Mouse (Mus musculus) cerebellum, adult 2 months (tissue): ENCODE measurements around the gene Whamm. TPM values are rescaled to one million over a fixed set of nuclear protein-coding genes. Genes with fewer than 3 reads are reported as not detected.

ENCODE experiments used
- DNase-seq, 2 experiments: peaks; one replicate each; pipeline ENCODE4 v3.0.0; 2021
- H3K27ac ChIP-seq: fragments of 200-500 bp; 2 replicates; pipeline ENCODE4 v1.5.1; 2012; ENCODE audit warnings: low read length, control low read depth, inconsistent platforms; ENCODE audit not compliant: insufficient read depth
- H3K27me3 ChIP-seq: fragments of 200-500 bp; 2 replicates; pipeline ENCODE4 v1.6.1; 2012; ENCODE audit warnings: inconsistent platforms, mild to moderate bottlenecking, low read length, moderate library complexity; ENCODE audit not compliant: control insufficient read depth, insufficient read depth
- H3K4me1 ChIP-seq: fragments of 200-500 bp; 2 replicates; pipeline ENCODE4 v1.6.1; 2011; ENCODE audit warnings: low read length; ENCODE audit not compliant: control insufficient read depth, insufficient read depth
- H3K4me3 ChIP-seq: fragments of 200-500 bp; replicated peaks from 2 replicates; pipeline ENCODE3; 2011; ENCODE audit warnings: mild to moderate bottlenecking, low read depth, low read length, control low read depth; ENCODE audit not compliant: insufficient read depth
- CTCF ChIP-seq: fragments of 200-500 bp; IDR thresholded peaks from 2 replicates; pipeline ENCODE4 v1.5.1; 2011; ENCODE audit warnings: low read depth, mild to moderate bottlenecking, control low read depth, low read length, moderate library complexity, borderline replicate concordance; ENCODE audit not compliant: insufficient read depth
- POLR2A ChIP-seq: fragments of 200-500 bp; IDR thresholded peaks from 2 replicates; pipeline ENCODE4 v1.6.1; 2011; ENCODE audit warnings: low read length, control low read depth, borderline replicate concordance; ENCODE audit not compliant: insufficient read depth
- WGBS: fragments of 180-500 bp; shearing (Covaris S2); methylation state at CpG from one replicate; pipeline ENCODE4 v1.1.7; 2018; 5-methylcytosine and 5-hydroxymethylcytosine counted together
- polyA plus RNA-seq: library from polyadenylated mRNA; depleted of rRNA; stranded (reverse); fragments of >200 nt; gene quantifications from 2 replicates; pipeline ENCODE4 v1.2.3, GENCODE M21; 2012

Whamm gene
- polyA plus RNA-seq, 1 experiment, result 28.6 TPM

DNA sequence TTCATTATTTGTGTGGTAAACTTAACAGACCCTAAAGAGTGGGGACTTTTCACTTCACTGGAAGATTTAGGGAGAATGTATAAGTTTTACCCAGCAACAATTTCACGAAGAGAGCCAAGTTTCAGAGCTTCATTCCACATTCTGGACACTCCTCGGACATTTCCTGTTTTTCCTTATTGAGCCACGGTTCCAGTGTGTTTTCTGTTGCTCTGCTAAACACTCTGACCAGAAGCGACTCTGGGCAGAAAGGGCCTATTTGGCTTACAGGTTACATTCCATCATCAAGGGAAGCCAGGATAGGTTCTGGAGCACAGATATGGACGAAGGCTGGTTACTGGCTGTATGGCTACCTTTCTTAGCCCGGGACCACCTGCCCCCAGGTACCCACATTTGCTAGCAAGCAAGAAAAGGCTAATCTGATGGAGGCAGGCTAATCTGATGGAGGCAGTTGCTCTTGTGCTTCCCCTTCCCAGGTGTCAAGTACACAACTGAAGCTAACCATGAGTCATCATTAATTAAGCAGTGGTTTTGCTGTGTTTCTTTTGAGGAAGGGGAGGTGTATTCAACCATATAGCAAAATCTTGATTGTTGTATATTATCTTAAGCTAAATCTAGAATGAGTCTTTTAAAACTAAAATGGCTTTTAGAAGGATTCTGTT lies 1.7 kb downstream of the Whamm start:
- H3K4me1 ChIP-seq, result peaks cover 11% of the 10 kb centered on the region
- H3K4me3 ChIP-seq, result peak overlapping the region; percentile 31
- no peaks in the 10 kb centered on the region for H3K27me3 ChIP-seq
- H3K27ac ChIP-seq, result no peak overlapping the region
- 44% methylated on average over 6 of the region's 6 CpGs for WGBS
- no peak for DNase-seq
- no peak for TF ChIP-seq CTCF
- TF ChIP-seq POLR2A, result no peak

DNA sequence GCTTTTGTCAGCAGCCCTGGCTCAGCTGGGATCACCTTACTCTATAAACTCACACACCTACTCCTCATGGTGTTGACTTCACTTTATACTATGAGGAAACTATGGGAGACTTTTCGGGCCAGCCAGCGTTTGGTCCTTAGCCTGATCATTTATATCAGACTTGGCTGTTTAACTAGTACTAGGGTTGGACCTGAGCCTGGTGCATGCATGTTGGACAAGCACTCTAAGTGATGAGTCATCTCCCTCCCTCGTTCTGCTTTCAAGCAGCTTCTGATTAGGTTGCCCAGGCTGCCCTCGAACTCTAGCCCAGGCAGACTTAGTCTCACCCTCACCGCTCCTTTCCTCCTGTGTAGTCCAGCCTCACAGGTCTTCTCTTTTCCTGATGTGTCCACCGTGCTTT lies 2.3 kb downstream of the Whamm start:
- peaks cover 11% of the 10 kb centered on the region for H3K4me1 ChIP-seq
- peak in 1 of 2 experiments; percentile 68 for DNase-seq
- TF ChIP-seq CTCF, result no peak
- TF ChIP-seq POLR2A, result no peak
- WGBS, result 39% methylated on average over 6 of the region's 6 CpGs
- no peaks in the 10 kb centered on the region for H3K27me3 ChIP-seq
- no peak overlapping the region for H3K27ac ChIP-seq
- H3K4me3 ChIP-seq, result no peak overlapping the region

DNA sequence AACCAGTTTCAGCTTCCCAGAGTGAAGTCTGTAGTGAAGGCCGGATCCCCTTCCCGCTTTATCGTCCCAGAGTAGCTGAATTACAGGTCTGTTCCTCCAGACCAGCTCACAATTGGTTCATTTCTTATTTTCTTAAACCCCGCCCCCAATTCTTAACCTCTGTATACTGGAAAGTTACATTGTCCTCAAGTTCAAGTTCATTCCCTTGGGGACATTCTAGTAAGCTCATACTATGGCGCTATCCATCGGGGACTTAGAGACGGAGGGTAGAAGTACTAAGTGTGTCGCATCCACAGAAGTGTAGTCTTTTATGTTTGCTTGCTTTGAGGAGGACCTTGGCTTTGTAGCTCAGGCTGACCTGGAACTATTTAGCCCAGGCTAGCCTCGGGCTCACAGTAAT lies 2.8 kb downstream of the Whamm start:
- H3K27ac ChIP-seq, result no peak overlapping the region
- H3K27me3 ChIP-seq, result no peaks in the 10 kb centered on the region
- H3K4me1 ChIP-seq, result peaks cover 11% of the 10 kb centered on the region
- no peak overlapping the region for H3K4me3 ChIP-seq
- WGBS, result 94% methylated on average over 9 of the region's 9 CpGs
- TF ChIP-seq POLR2A (no peak), CTCF (no peak)
- DNase-seq, result no peak

DNA sequence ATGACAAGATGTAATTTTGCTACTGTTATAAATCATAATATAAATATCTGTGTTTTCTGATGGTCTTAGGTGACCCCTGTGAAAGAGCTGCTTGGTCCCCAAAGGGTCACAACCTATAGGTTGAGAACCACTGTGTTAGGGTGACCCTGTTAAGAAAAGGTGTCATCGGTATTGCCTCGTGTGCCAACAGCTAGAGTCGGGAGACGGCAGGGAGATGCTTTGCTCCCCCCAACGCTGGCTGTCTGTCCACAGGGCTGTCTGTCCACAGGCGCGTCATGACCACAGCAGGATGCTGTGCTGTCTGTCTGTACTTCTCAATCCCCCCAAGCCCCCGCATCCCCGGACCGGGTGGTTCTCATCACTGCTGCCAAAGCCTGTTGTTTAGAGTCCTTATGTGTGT lies 4.5 kb downstream of the Whamm start:
- no peak for TF ChIP-seq POLR2A
- no peak for TF ChIP-seq CTCF
- Histone ChIP-seq H3K4me3 (no peak overlapping the region), H3K27me3 (no peaks in the 10 kb centered on the region), H3K4me1 (peaks cover 11% of the 10 kb centered on the region), H3K27ac (no peak overlapping the region)
- 79% methylated on average over 10 of the region's 10 CpGs for WGBS
- DNase-seq, result no peak

DNA sequence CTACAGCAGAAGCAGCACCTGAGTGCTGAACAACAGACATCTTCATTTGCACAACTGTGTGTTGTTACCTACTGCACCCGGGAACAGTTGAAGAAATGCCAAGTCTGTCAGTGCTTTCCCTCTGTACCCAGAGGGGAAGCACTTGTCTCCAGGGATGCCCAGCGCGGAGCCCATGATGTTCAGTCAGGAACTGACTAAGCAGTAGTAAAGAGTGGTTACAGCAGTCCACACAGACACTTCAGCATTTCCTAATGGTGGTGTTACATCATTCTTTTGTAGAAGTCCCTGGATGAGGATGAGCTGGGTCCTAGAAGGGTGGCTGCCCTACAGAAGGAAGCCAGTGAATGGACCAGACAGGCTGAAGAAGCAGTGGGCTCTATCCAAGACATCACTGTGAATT lies 6.8 kb downstream of the Whamm start:
- Histone ChIP-seq H3K27me3 (no peaks in the 10 kb centered on the region), H3K27ac (no peak overlapping the region), H3K4me3 (no peak overlapping the region), H3K4me1 (peaks cover 6% of the 10 kb centered on the region)
- TF ChIP-seq CTCF, result no peak
- no peak for TF ChIP-seq POLR2A
- 88% methylated on average over 3 of the region's 3 CpGs for WGBS
- DNase-seq, result no peak

DNA sequence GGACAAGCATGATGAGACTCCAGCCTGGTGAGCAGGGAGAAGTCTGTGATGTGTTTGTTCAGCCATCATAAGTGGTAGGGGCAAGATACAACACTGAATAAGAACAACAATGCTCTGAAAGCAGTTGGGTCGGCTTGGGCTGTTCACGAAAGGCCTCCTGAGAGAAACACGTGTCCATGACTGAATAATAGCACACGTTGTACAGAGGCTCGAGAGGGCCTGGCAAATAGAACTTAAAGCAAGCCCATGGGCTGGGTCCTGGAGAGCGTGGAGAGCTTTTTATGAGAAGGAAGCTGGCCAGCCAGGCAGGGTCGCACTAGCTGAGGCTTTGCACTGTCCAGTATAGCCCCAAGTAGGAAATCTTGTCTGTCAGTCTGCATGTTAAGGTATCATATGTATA lies 7.3 kb downstream of the Whamm start:
- peaks cover 2% of the 10 kb centered on the region for H3K4me1 ChIP-seq
- TF ChIP-seq CTCF (no peak), POLR2A (no peak)
- H3K27ac ChIP-seq, result no peak overlapping the region
- no peak for DNase-seq
- WGBS, result 90% methylated on average over 7 of the region's 7 CpGs
- H3K4me3 ChIP-seq, result no peak overlapping the region
- no peaks in the 10 kb centered on the region for H3K27me3 ChIP-seq

DNA sequence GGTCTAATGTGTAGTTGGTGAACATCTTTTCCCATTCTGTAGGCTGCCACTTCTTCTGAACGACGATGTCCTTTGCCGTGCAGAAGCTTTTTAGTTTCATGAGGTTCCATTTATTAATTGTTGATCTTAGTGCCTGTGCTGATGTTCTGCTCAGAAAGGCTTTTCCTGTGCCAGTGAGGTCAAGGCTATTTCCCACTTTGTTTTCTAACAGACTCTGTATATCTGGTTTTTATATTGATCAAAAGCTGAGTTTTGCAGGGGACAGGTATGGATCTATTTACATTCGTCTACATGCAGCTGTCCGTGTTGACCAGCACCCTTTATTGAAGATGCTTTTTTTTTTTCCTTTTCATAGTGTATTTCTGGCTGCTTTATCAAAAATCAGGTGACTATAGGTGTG lies 8.2 kb downstream of the Whamm start:
- H3K4me3 ChIP-seq, result no peak overlapping the region
- no peaks in the 10 kb centered on the region for H3K4me1 ChIP-seq
- no peaks in the 10 kb centered on the region for H3K27me3 ChIP-seq
- TF ChIP-seq CTCF, result no peak
- no peak for TF ChIP-seq POLR2A
- H3K27ac ChIP-seq, result no peak overlapping the region
- no peak for DNase-seq
- WGBS, result 98% methylated on average over 5 of the region's 5 CpGs

DNA sequence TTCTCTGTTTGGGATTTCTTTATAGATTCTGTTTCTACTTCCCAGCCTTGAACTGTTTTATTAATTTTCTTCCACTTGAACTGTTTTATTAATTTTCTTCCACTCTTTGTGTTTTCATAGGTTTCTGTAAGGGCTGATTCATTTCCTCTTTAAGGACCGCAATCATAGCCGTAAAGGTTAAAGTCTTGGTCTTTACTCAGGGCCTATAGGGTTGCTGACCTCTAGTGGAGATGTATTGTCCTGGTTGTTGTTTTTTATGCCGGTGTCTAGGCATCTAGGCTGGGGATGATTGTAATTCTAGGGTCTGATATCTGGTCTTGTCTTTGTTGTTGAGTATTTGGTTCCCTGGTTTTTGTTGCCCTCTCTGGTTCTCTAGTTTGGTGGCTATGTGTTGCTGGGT lies 12.4 kb downstream of the Whamm start:
- no peak for TF ChIP-seq CTCF
- no peak for TF ChIP-seq POLR2A
- no peak for DNase-seq
- no peak overlapping the region for H3K4me3 ChIP-seq
- 78% methylated on average over 3 of the region's 3 CpGs for WGBS
- no peaks in the 10 kb centered on the region for H3K4me1 ChIP-seq
- H3K27ac ChIP-seq, result no peak overlapping the region
- no peaks in the 10 kb centered on the region for H3K27me3 ChIP-seq

DNA sequence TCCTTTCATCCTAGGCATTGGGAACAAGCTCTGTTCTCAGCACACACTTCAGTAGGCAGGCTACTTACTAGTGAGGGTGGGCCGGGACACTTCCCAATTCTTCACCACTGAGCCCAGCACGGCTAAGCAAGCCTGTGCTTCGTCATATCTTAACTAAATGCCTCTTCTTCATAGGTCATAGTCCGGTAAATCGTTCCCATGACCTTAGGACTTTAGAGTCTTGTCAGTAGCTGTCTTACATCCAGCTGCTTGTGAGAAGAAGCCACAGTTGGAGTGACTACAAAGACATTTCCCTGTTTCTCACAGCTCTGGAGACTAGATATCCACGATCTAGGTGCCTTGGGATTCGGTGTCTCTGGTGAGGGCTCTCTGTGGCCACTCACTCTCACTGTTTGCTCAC lies 14.3 kb downstream of the Whamm start:
- H3K4me3 ChIP-seq, result no peak overlapping the region
- 93% methylated on average over 7 of the region's 7 CpGs for WGBS
- H3K27ac ChIP-seq, result no peak overlapping the region
- no peak for DNase-seq
- TF ChIP-seq CTCF (no peak), POLR2A (no peak)
- no peaks in the 10 kb centered on the region for H3K4me1 ChIP-seq
- H3K27me3 ChIP-seq, result no peaks in the 10 kb centered on the region
